ENCODE assay signal across 8 mouse cellular contexts in the genomic region with DNA sequence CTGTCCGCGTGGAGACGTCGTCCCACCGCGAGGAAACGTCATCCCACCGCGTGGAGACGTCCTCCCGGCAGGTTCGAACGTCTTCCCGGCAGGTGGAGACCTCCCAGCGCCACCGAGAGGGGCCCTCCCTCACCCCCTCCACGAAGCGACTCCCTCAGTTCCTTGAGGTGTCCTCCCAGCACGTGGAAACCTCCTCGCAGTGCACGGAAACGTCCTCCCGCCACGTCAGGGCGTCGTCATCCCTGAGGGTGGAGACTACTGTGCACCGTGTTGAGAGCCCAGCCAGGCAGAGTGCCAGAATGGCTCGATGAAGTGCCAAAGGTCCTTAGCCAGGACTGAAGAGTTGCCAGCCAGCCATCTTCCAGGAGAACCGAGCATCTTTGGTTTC. TPM values are rescaled to one million over a fixed set of nuclear protein-coding genes. Genes with fewer than 3 reads are reported as not detected.
DNase-seq lines count a peak whose midpoint lies in the region; ATAC-seq and TF ChIP-seq lines count a peak whose summit lies in the region.

A gene (minus strand): TSS at position 183 of the 388 bp plus-strand sequence.

- peak; percentile 50; the same call in 1 of the 2 replicates for TF ChIP-seq POLR2A in embryonic fibroblast, embryonic 13.5 days (IDR thresholded peaks at IDR 0.05; ENCODE audit: low read depth, low read length)

- H3K27ac ChIP-seq in embryonic fibroblast, embryonic 13.5 days (ENCODE audit: insufficient read depth, low read length): no peak within 1 kb of the TSS
- peak within 1 kb of the TSS; percentile 69 for H3K27ac ChIP-seq in heart, embryonic 12.5 days (ENCODE audit: poor library complexity, severe bottlenecking)
- H3K27ac ChIP-seq in kidney, embryonic 16.5 days (ENCODE audit: low read length): peak within 1 kb of the TSS; percentile 66
- no peak within 1 kb of the TSS for H3K27ac ChIP-seq in liver, embryonic 11.5 days (ENCODE audit: low read depth, low read length)

- peak; percentile 81 for ATAC-seq in heart, embryonic 12.5 days (ENCODE audit: insufficient number of reproducible peaks, low FRiP score)
- peak; percentile 80 for ATAC-seq in kidney, embryonic 16.5 days (ENCODE audit: low FRiP score, low TSS enrichment)
- peak; percentile 71 for ATAC-seq in liver, embryonic 11.5 days (replicated peaks; ENCODE audit: low FRiP score)
- peak; percentile 48 for ATAC-seq in monocyte, adult 5-6 weeks (replicated peaks; ENCODE audit: insufficient number of reproducible peaks, low FRiP score, low TSS enrichment, poor library complexity, severe bottlenecking)

- 3% methylated on average over 29 of the region's 29 CpGs for WGBS in heart, embryonic 12.5 days
- under 1% methylated on average over 29 of the region's 29 CpGs for WGBS in kidney, embryonic 16.5 days
- WGBS in liver, embryonic 11.5 days: 4% methylated on average over 29 of the region's 29 CpGs

- H3K36me3 ChIP-seq in heart, embryonic 12.5 days: peaks cover 25% of the 10 kb centered on the region
- peaks cover 12% of the 10 kb centered on the region; the same call in 1 of the 2 replicates for H3K36me3 ChIP-seq in kidney, embryonic 16.5 days (ENCODE audit: insufficient read depth, low read length)
- no peaks in the 10 kb centered on the region; the same call in 1 of the 2 replicates for H3K36me3 ChIP-seq in liver, embryonic 11.5 days (ENCODE audit: control insufficient read depth, insufficient read depth, low read length)
- H3K36me3 ChIP-seq in splenic B cell, adult 2 months (ENCODE audit: control insufficient read depth, insufficient read depth, low read length, poor library complexity, severe bottlenecking): peaks cover 6% of the 10 kb centered on the region

- H3K4me3 ChIP-seq in embryonic fibroblast, embryonic 13.5 days (ENCODE audit: insufficient read depth, low read length): peak within 1 kb of the TSS; percentile 83
- peak within 1 kb of the TSS; percentile 98 for H3K4me3 ChIP-seq in heart, embryonic 12.5 days
- peak within 1 kb of the TSS; percentile 64 for H3K4me3 ChIP-seq in kidney, embryonic 16.5 days (ENCODE audit: low read length)
- H3K4me3 ChIP-seq in liver, embryonic 11.5 days (ENCODE audit: low read depth, low read length): peak within 1 kb of the TSS; percentile 72

- TF ChIP-seq CTCF in embryonic fibroblast, embryonic 13.5 days (IDR thresholded peaks at IDR 0.05; ENCODE audit: borderline replicate concordance, insufficient read depth, low read length): no peak

- no peaks in the 10 kb centered on the region for H3K27me3 ChIP-seq in heart, embryonic 12.5 days (replicated peaks)
- no peaks in the 10 kb centered on the region for H3K27me3 ChIP-seq in kidney, embryonic 16.5 days (ENCODE audit: insufficient read depth, low read length)
- no peaks in the 10 kb centered on the region for H3K27me3 ChIP-seq in liver, embryonic 11.5 days (replicated peaks; ENCODE audit: control insufficient read depth, insufficient read depth, low read length)
- H3K27me3 ChIP-seq in splenic B cell, adult 2 months (ENCODE audit: control insufficient read depth, insufficient read depth, low read length, poor library complexity, severe bottlenecking): no peaks in the 10 kb centered on the region

- H3K9me3 ChIP-seq in heart, embryonic 12.5 days (replicated peaks): no peaks in the 10 kb centered on the region
- no peaks in the 10 kb centered on the region for H3K9me3 ChIP-seq in kidney, embryonic 16.5 days (ENCODE audit: low read length)
- H3K9me3 ChIP-seq in liver, embryonic 11.5 days (ENCODE audit: control insufficient read depth, low read length): no peaks in the 10 kb centered on the region

- no peaks in the 10 kb centered on the region; the same call in 1 of the 2 replicates for H3K4me1 ChIP-seq in embryonic fibroblast, embryonic 13.5 days (ENCODE audit: control insufficient read depth, insufficient read depth, low read length)
- peaks cover 5% of the 10 kb centered on the region for H3K4me1 ChIP-seq in heart, embryonic 12.5 days (replicated peaks)
- peaks cover 3% of the 10 kb centered on the region; the same call in 1 of the 2 replicates for H3K4me1 ChIP-seq in kidney, embryonic 16.5 days (ENCODE audit: insufficient read depth, low read length)
- H3K4me1 ChIP-seq in liver, embryonic 11.5 days (replicated peaks; ENCODE audit: control insufficient read depth, insufficient read depth, low read length): 0 out of 2 replicates have a peak, but pooled peaks cover 4% of the 10 kb centered on the region

- H3K9ac ChIP-seq in heart, embryonic 12.5 days: peak within 1 kb of the TSS; percentile 86
- peak within 1 kb of the TSS; percentile 71 for H3K9ac ChIP-seq in kidney, embryonic 16.5 days (replicated peaks; ENCODE audit: low read length)
- peak within 1 kb of the TSS; percentile 77 for H3K9ac ChIP-seq in liver, embryonic 11.5 days (ENCODE audit: low read depth, low read length)

- peak within 1 kb of the TSS; percentile 98 for H3K4me2 ChIP-seq in heart, embryonic 12.5 days
- peak within 1 kb of the TSS; percentile 99 for H3K4me2 ChIP-seq in kidney, embryonic 16.5 days (replicated peaks; ENCODE audit: low read depth, low read length)
- H3K4me2 ChIP-seq in liver, embryonic 11.5 days: peak within 1 kb of the TSS; percentile 89

- peak; percentile 84 for DNase-seq in A20 (ENCODE audit: low read depth, low spot score)
- DNase-seq in adrenal gland, postnatal 36 days: peak; percentile 88
- DNase-seq in liver, embryonic 11.5 days (ENCODE audit: low spot score): no peak
- peak; percentile 84 for DNase-seq in splenic B cell, adult 2 months (ENCODE audit: low read depth, low spot score)

RNA-seq across cellular contexts. Expression of the gene that starts here (rescaled TPM):
- total RNA-seq in adrenal gland, postnatal 36 days (2021): 10 to 100 TPM; 13.0 to 13.5 TPM
- polyA plus RNA-seq in embryonic fibroblast, embryonic 13.5 days (2011; ENCODE audit: insufficient read length, low read depth, missing spikeins): 13.5 and 13.8 TPM in 2 replicates
- polyA plus RNA-seq in heart, embryonic 12.5 days (2016; fragmentation: Nextera tagmentation; extraction: Ambion mirVana): 28.2 and 28.5 TPM in 2 replicates
- polyA plus RNA-seq in kidney, embryonic 16.5 days (2015; fragmentation: Nextera tagmentation; extraction: Ambion mirVana): 45.5 and 46.1 TPM in 2 replicates
- 27.5 and 29.8 TPM in 2 replicates for polyA plus RNA-seq in liver, embryonic 11.5 days (2014; fragmentation: Nextera tagmentation; extraction: Ambion mirVana)
- total RNA-seq in monocyte, adult 5-6 weeks (2017): 7.4 to 14.0 TPM (median 12.1 TPM) in 3 replicates

Comparison
In these comparisons a context has a peak if more than half of its experiments do, and no peak if none do; other contexts are left out.
1. H3K27ac ChIP-seq: peak in heart, embryonic 12.5 days (single experiment) and kidney, embryonic 16.5 days (single experiment); none in embryonic fibroblast, embryonic 13.5 days (single experiment) and liver, embryonic 11.5 days (single experiment).
2. Peak in every context shown above with its lines, with median percentiles within 50 percentile points of each other: H3K4me3 ChIP-seq, ATAC-seq, H3K4me2 ChIP-seq and H3K9ac ChIP-seq.